Mouse (Mus musculus) heart, embryonic 12.5 days (tissue): ENCODE data around the gene Lgr4. TPM values are rescaled to one million over a fixed set of nuclear protein-coding genes. Genes with fewer than 3 reads are reported as not detected.

Experiments
- polyA plus RNA-seq: library from polyadenylated mRNA; unstranded; fragments of >200 nt; fragmentation: Nextera tagmentation; extraction: Ambion mirVana; gene quantifications from 2 replicates; pipeline ENCODE4 v1.2.1, GENCODE M21; 2016

Lgr4 gene
- polyA plus RNA-seq, 1 experiment from 2014 or later, result 15.1 TPM

Other genes starting within 250 kb of the Lgr4 start
- gene Bdnf, start 242.9 kb upstream of the Lgr4 start, polyA plus RNA-seq, result 1.2 TPM in 2 replicates
- gene Lin7c, start 26.8 kb upstream of the Lgr4 start, polyA plus RNA-seq, result 52.1 and 53.7 TPM in 2 replicates
- 28.7 and 32.3 TPM in 2 replicates for gene Ccdc34, start 100.2 kb downstream of the Lgr4 start, polyA plus RNA-seq